Mouse (Mus musculus) megakaryocyte, adult 5-6 weeks (primary cell): ENCODE data around the gene Btbd35f29. TPM values are rescaled to one million over a fixed set of nuclear protein-coding genes. Genes with fewer than 3 reads are reported as not detected.
"Not testable (repeated sequence)": the region's sequence is repeated elsewhere in the genome, so short reads cannot be mapped to it uniquely, and the experiment has no call there.

Experiments used
- ATAC-seq: 2 replicates; pipeline ENCODE4 v1.8.0; 2016; ENCODE audit warnings: mild to moderate bottlenecking, inconsistent platforms; ENCODE audit not compliant: poor library complexity, severe bottlenecking
- total RNA-seq, 2 experiments: library from RNA; stranded (forward) in 1 of 2; stranded (reverse) in 1 of 2; fragments of 153-499, 151-499 nt in 1 of 2; fragments of 221-1000, 200-1000 nt in 1 of 2; gene quantifications; 2 replicates each; pipeline versions ENCODE4 v1.2.3 to v1.2.4; 2015 to 2017

Btbd35f29 gene
- total RNA-seq (2015) (not detected in 2 replicates), total RNA-seq (2017) (not detected in 2 replicates)

DNA sequence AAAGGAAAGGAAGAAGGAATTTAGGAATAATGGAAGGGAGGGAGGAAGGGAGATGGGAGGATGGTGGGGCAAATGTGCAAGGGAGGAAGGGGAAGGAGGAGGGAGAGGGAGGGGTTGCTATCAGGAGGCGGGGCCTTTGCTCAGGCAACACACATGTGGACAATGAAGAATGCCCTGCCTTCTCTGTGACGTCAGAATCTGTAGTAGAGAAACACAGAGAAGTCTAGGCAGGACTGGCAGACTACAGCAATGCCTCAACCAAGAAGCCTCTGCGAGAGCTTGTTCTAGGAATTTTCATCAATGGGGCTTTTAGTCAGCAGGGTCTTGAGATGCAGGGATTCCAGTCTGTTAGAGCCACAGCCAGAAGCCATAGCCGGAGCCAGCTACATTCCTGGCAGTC lies at the start of gene Btbd35f29:
Btbd35f29 (plus strand) TSS at position 301 of the 400 bp plus-strand sequence.
- ATAC-seq = not testable (repeated sequence)

DNA sequence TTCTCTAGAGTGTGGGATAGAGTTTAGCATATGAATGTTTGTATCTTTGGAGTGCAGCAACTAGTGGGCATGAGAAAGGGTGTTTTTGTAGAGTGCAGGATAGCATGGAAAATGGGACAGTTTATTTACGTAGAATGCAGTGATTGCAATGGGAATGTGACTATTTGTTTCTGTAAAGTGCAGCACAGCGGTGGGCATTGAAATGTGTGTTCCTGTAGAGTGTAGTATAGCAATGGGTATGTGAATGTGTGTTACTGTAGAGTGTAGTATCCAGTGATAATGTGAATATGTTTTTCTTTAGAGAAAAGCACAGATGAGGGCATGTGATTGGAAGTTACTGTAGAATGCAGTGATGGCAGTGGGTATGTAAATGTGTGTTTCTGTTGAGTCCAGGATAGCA lies 23.9 kb downstream of the Btbd35f29 start:
- not testable (repeated sequence) for ATAC-seq

DNA sequence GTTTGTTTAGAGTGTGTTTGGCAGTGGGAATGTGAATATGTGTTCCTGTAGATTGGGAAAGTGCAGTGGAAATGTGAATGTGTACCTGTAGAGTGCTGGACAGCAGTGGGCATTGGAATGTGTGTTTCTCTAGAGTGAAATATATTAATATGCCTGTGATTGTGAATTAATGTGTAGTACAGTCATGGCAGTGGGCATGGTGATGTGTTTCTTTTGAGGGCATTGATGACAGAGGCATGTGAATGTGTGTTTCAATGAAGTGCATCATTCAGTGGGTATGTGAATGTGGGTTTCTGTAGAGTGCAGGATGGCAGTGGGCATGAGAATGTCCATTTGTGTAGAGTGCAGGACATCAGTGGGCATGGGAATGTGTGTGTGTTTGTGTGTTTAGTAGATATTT lies 27.7 kb downstream of the Btbd35f29 start:
- ATAC-seq = not testable (repeated sequence)

DNA sequence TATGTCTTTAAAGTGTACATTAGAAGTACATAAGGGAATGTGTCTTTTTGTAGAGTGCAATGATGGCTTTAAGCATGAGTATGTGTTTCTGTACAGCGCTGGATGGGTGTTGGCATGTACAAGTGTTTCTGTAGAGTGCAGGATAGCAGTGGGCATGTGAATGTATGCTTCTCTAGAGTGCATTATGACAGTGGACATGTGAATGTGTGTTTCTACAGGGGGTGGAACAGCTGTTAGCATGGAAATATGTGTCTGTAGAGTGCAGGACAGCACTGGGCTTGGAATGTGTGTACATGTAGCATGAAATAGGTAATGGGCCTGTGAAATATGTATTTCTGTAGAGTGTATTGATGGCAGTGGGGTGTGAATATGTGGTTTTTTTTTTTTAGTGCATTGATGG lies 28.4 kb downstream of the Btbd35f29 start:
- ATAC-seq = not testable (repeated sequence)

DNA sequence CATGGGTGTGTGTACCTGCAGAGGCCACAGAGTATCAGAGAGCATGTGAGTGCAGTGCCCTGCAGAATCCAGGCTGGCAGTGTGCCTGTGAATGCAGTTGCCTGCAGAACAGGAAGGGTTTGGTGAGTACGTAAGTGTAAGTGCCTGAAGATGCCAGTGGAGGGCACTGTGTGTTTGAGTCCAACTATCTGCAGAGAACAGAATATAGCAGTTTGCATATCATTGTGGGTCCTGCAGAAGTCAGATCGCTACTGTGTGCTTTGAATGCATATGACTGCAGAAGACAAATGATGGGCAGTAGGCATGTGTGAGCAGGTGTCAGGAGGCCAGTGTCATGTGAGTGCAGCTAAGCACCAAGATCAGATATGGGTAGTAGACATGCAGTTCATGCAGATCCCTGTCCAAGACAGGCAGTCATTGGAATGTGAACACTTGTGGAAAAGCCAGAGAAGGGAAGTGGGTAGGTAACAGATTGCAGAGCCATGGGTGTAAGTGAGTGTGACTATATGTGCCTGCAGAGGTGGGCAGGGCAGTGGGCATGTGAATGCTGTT lies 41.1 kb downstream of the Btbd35f29 start:
- ATAC-seq = not testable (repeated sequence)

DNA sequence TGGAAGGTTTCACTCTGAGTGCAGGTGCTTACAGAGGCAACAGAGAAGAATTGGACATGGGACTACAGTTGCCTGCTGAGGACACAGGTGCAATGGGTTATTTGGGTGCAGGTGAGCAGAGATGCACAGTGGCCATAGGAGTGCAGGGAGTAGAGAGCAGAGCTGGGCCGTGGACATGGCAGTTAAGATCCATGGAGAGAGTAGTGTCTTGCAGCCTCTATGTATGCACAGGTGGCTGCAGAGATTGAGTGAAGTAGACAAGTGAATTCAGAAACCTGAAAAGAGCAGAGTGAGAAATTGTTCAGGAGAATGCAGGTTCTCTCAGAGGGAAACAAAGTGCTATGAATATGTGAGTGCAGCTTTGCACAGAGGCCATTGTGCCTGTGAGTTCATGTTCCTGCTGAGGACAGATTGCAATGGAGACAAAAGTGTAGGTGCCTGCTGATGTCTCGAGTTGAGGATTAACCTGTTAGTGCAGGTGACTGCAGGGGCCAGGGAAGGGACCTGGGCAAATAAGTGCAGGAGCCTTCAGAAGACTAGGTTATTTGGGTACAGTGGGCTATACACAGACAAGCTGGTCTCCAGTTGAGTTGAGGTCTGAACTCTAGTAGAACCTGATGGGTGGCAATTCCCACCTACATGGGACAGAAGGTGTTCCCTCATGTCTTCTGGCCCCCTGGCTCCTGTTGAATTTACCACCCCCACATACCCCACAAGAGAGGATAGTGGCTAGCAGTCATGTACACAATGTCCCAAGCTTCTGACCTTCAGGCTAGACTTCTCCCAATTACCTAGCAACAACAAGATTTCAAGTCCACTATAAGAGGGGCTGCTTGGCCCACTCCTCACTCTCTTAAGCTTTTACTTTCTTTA lies 42.2 kb downstream of the Btbd35f29 start:
- ATAC-seq = not testable (repeated sequence)

DNA sequence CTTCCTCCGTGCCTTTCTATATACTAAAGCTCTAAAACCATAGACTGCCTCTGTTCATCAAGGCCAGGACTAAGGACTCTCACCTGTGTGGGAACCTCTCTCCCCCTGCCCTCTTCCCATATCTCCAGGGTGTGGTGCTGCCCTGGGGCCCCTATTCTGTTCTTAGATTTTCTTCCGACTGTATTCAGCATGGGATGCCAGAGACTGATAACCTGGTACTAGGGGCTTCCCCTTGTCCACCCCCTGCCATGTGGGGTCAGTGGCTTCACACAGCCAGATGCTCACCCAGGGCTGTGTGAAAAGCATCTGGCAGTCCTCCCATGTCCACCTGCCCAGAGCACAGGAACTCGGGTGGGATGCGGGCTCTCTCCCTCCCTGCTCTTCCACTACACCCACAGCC lies 43.1 kb downstream of the Btbd35f29 start:
- ATAC-seq = not testable (repeated sequence)

DNA sequence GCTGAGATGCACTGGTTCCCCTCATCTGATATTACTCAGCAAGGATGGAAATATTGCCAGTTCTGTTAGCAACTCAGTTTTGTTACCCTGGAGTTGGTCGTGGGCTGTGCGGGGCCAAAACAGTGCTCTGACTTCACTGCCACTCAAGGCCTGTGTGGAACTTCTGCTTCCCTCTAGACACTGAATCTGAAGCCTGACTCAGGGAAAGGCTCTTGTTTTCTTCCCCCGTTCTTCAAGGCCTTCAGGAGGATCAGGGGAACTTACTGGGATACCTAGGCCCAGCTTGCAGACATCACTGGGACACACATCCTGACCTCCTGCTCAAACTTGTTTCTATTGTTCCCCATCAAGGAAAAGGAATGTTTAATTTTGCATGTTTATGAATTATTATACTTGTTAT lies 45.2 kb downstream of the Btbd35f29 start:
- ATAC-seq = not testable (repeated sequence)

DNA sequence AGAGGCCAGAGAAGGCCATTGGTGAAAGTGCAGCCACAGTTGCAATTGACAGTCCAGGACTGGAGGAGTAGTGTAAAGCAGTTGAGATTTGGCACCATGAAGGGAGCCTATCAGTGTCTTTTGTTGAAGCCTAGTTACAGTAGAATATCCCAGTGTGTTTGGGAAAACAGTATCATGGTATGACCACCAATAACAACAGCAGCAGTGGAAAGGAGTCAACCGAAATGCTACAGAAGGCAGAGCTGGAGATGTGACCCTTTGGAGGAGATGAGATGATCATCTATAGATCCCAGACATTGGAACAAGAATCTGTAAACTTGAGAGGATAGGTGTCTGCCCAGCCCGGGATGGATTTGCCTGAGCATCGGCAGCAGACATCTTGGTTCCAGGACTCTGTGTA lies 47.7 kb downstream of the Btbd35f29 start:
- ATAC-seq = not testable (repeated sequence)

Other genes starting within 250 kb of the Btbd35f29 start
- not detected in 2 replicates for gene Spin2f, start 136.2 kb downstream of the Btbd35f29 start, total RNA-seq (2015)
- gene Spin2f, start 136.2 kb downstream of the Btbd35f29 start, total RNA-seq (2017) = not detected in 2 replicates
- gene Btbd35f26, start 218.8 kb downstream of the Btbd35f29 start, total RNA-seq (2015) = not detected in 2 replicates
- not detected in 2 replicates for gene Btbd35f26, start 218.8 kb downstream of the Btbd35f29 start, total RNA-seq (2017)